Mouse (Mus musculus) 3T3-L1 (cell line): ENCODE measurements at regions not wholly inside any gene's neighbourhood (a gene's known extent, or its start where the extent isn't known, plus 50 kb on each side); places are given as distances from the start of the nearest gene placed in this dataset.

Experiments
- DNase-seq: peaks from one replicate; pipeline ENCODE4 v3.0.0-alpha.2; 2015; ENCODE audit warnings: low read depth, low spot score

DNA sequence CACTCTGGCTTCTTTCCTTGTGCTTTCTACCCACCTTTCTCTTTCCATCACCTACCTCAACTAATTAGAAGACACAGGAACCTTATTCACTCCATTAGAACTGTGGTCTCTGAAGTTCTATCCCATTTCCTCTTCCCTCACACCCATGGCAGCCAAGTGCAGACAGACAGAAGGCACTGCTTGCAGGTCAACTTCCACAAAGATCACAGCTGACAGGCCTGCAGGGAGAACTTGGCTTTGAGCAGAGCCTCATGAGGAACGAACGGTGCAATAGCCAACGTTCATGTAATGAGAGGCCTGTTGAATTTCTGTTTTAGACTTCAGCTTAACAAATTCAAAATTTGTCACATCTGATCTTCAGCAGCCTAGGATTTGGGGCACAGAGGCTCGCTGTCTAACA, 217.5 kb upstream of the Ankrd55 start:
- no peak for DNase-seq

DNA sequence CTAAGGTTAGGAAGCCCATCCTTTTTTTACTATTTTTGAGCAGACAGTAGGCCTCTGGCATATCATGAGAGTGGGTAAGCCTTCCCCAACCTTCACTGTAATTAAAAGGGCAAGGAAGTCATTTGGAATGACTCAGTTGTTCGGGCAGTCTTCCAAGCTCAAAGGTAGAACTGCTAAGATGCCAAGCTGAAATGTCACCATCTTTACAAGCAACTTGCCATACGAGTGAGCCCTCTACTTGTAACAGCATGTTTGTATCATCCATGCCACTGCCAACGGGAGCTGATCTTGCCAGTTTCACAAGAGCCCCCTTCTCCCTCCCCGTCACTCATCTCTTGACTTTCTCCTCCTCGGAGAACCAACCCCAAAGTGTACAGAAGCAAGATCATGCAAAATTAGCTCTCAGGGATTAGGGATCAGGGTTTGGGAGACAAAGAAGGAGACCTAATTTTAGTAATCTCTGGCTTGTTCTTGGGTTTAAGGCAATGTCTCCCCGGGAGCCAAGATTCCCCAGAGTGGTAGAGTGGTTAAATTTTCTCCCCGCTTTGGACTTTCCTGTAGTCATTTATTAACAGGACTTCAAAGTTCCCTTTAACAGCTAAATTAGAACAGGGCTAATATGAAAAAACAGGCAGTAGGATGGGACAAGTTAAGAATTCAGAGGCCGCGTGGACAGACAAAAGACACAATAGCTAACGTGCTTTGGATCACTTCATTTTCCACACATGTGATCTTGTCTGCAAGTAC, 216.9 kb upstream of the Ankrd55 start:
- DNase-seq = peak; percentile 71

DNA sequence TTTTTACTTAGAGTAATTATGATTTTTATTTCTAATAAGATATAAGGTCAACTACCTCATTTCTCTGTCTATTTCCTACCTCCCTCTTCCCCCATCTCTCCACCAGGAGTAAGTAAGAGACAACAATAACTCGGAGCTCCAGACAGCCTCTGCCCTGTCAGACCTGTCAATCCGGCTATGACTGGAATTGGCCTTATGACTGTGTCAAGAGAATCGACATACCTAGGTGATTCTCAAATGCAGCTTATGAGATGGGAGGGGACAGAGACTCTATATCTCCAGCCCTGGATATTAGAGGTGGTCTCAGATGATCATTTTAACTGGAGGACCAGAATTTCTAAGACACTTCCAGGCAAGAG, 216.3 kb upstream of the Ankrd55 start:
- DNase-seq = no peak

DNA sequence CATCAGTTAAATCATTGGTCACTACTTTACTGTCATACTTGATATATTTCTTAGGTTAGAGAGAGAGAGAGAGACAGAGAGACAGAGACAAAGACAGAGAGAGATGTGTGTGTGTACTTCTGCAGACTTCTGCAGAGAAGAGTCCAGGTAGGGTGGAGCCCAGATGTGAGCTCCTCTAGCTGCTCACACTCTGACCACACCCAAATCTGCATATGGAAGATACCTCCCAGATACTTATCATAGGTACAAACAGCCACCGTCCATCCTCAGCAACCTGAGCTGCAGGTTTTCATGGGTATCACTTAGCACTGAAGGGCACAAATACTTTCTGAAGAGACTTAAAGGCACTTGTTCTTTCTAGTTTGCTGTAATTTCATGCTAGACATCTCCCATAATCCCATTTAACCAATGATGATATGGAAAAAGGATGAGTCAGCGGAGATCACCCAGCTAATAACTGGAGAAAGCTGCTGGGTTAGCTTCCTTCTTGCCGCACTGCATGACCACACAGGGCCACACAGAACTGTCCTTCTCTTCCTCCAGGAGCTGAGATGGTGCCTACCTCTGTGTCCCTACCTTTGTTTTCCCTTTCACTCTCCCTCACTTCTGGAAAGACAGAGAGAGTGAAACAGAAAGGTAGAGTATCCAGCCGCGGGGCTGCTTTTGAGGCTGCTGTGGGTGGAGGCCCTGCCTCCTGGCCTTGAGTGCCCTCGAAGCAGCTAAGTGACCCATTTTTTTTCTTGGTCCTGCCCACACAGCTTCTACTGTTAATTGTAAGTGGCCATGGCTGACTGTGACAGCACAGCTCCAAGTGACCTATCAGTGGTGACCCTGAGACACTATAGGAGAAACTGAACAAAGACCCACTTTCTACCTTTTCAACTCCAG, 214.5 kb upstream of the Ankrd55 start:
- no peak for DNase-seq

DNA sequence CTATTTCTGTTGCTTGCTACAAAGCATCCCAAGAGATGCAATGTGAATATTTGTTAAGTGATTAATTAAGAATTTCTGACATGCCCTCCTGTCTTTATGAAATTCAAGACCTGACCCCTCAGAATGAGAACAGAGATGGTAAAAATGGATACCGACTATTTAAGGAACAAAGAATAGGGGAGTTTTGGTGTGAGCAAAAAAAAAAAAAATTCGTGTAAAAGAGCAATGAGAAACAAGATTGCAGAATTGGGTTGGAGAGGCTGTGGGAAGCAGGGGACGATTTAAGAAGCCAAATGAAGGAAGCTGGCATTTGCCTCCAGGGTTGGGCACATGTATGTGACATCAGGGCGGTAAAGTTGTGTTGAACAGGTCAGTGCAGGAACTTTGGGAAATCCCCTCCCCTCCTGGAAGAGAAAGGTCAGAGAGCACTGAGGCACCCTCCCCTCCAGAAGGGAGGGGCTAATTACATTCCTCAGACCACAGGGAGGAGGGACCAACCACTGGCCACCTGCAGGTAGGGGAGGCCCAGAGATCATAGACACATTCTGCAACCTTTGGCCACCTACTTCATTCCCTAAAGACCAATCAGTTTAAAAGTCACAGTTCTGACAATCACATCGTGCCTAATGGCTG, 212.3 kb upstream of the Ankrd55 start:
- DNase-seq = no peak

DNA sequence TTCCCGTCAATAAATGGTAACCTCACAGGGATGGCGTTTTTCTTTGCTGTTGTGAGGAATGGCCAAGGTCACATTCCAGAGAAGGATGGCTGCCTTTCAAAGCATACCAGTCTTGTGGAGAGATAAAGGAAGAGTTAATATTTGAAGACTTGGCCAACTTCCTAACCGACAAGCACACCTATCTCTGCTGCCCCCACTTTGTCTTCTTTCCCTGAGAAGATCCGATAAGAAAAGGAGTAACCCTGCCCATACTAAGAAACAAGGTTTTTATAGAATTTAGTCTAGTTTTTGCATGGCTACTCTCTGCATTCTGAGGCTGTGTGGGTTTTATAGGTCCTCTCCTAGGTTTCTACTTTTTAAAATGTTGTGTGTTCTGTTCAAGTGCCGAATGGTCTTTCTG, 210.2 kb upstream of the Ankrd55 start:
- DNase-seq = no peak

DNA sequence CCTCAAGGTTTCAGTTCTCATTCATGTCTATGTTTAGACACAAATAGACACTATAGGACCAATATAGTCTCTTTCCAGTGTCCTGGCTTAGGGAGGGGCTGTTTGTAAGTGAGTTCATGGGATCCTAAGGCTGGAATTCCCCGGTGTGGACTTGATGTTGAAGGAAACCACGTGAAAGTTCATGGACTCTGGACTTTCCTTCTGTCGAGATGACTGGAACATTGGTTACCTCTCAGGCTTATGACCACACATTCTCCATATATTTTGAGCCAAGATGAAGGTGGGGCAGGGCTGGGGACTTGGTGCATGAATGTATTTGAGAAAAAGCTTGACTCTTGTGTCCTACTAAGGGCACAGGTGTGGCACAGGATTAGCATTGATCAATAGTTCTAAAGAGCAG, 206.3 kb upstream of the Ankrd55 start:
- DNase-seq = no peak

DNA sequence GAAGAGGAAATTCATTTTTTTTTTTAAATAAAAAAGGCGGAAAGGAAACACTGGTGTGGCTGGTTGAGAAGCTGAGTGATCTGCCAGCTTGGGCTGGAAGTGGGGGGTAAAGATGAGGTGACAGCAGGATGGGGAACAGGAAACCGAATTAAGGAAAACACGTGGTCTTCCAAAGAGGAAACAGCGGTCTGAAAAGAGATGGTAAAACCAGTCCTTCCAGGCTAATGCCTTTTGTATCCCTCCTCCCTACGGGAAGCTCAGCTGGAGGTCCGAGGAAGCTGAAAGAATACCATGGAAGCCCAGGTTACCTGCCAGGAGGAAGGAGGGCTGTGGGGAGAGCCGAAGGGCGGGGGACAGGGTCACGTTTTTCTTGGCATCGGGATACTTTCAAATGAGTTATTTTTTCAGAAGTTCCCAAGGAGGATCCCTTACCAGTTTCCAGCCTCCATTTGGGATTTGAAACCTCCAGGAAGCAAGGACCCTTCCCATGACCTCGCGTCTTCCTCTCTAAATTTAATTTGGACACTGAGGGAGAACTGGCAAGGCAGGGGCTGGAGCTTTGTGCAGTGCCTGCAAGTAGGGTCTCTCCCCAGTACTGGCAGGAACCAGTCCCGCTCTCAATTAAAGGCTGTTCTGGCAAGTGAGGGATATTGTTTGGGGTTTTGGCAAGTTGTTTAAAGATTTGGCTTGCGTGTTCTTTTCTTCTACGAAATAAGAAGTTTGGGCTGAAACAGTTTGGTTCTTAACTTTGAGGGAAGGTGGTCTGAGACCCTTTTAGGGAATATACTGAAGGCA, 203.6 kb upstream of the Ankrd55 start:
- DNase-seq = no peak

DNA sequence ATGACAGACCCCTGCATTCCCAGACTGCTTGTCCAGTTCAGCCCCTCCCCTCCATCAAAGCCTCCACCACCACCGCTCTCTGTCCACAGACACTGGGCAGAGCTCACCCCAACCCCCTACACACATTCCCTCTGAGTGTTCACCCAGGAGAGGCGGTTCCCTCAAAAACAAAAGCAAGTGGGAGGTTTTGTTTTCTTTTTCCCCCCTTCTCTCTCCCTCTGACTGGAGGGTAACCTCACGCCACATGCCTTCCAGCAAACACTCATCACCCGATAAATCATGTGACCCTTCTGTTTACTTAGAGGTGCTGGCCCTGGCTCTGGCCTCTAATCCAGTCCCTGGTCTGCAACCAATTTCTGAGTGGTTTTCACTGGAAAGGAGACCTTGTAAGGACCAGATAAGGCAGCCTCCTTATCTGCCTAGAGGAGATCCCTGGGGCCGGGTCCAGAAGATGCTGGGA, 199.9 kb upstream of the Ankrd55 start:
- peak; percentile 54 for DNase-seq

DNA sequence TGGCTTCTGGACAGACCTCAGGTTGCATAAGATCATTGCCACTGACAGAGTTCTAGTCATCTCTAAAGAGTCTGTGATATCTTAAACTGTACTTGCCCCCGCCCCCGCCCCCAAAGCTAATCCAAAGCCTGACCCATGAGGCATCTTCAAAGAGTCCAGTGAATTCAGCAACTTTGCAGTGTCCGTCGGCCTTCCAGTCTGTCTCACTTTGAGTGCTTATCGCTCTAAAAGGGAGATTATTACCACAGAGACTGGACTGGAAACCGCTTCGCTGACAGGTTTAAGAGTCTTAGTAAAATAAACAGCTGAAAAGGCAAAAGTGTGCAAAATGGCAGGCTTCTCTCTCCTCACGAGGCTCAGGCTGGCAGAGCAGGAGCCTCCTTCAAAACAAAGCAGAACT, 197.5 kb upstream of the Ankrd55 start:
- DNase-seq = no peak

DNA sequence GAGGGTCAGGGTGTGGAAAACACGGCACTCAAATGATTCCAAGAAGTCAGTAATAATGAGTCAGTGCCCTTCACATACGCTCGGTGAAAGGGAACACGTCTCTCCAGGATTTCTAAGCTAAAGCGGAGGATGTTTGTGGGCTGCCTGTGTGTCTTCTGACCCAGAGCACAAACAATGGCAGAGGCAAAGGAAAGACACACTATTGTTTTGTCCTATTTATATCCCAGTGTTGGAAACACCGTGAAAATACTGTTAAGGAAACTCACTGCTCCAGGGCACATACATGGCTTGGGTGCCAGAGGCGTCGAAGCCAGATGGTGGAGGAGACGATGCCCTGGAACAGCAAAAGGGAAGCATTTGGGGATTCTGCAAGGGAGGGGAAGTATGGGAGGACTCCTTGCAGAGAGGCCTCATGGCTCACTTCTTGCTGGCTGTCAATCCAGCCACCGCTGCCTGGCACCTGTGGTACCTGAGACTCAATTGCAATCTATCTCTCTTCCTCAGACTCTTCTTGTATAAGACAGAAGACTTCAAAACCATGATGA, 192.6 kb upstream of the Ankrd55 start:
- DNase-seq = no peak

DNA sequence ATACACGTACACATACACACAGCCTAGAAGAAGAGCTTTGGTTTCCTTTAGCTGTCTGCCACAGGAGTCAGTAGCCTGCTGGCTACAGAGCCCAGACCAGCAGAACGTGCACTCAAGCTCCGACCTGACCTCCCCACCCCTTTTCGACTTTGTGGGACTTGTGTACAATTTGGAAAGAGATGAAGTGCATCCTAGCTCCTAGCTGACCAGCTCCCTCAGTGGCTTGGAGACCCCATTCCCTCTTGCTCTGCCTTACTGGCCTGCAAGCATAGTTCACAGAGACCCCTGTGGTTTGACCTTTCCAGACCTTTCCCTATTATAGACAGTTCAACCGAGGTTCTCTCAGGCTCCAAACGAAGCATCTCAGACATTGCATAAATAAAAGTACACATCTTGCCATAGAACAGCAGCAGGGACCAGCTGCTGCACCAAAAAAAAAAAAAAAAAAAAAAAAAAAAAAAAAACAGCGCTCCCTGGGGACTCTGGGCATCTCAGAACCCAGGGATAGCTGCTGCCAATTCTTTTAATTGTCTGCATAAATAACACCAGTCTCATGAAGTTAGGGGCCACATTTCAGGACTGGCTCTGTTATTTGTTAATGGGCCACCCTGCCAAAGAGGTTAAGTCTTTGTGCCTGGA, 188.2 kb upstream of the Ankrd55 start:
- no peak for DNase-seq

DNA sequence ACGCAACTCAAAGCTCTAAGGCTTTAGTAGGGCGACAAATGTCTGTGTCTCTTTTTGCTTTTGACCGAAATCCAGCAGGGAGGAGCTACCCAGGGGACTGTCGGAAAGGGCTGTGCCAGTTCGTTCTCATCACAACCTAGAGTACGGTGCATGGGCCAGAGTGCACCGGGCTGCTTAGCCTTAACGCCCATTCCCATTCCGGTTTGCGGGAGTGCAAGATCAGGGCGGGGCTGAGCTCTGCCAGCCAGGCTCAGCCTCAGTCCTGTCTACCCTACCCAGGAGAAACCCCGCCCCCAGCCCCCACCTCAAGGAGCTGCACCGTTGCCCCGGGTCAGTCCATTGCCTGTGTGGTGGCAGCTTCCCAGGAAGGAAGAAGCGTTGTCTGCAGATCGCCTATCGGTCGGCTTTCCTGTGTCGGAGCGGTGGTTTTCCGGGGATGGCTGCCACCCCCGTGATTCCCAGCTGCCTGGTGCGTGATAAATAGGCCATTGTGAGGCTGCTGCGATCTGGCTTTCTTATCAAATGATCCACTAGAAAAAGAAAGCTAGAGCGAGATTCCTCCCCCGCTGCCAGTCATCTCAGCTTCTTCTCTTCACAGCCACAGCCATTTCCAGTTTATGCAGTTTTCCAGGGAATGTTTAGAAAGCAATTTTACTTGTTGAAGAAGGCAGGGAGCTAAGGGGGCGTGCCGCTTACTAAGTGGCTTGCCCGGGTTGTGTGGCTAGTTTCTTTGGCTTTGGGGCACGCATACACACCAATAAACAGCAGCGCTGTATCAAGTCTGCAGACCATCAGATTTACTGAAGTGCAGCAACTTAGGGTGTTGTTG, 187.4 kb upstream of the Ankrd55 start:
- DNase-seq = no peak

DNA sequence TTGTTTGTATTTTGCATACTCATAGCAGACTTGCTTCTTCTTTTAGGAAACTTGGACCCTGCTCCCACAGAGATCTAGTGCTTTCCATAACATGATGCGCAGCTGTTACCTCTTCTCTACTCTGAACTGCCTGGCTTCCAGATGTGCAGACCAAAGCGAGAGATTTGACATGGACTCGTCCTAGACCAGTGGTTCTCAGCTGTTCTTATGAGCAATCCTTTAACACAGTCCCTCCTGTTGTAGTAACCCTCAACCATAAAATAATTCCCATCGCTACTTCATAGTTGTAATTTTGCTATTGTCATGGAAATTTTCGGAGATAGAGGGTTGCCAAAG, 186.9 kb upstream of the Ankrd55 start:
- no peak for DNase-seq

DNA sequence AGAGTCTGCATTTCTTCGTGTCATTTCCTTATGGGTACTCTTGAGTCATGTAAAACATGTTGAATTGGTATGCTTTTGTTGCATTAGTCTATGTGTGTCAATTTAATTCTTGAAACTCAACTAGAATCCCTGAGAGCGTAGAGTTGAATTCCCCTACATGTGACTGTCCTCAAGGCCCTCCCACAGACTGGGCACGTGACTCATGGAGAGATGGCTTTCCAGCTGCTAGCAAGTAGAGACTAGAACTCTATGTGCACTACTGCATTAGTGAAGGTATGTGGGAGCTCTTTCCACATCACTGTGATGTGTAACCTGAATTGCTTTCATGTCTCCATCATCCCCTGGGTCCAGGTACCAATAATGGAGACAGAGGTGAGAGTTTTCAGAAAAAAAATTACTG, 182.3 kb upstream of the Ankrd55 start:
- peak; percentile 9 for DNase-seq

DNA sequence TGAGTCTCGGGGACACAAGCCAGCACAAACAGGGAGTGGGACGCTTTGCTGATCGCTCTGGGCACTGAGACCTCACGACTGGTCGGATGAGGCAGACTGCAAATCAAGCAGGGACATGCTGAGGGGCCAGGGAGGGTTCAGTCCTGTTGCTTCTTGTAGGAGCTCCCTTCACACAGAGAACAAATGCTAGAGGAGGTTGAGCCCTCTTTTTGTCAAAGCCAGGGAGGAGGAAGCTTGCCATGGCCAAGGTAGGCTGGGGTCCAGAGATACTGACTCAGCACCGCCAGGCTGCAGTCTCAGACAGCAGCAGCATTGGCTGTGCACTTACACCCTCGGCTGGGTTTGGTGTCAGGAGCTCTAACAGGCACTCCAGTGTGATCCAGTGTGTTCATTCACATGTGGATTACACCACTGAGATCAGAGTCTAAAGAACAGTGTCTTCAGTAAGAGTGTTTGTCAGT, 173.5 kb upstream of the Ankrd55 start:
- no peak for DNase-seq

DNA sequence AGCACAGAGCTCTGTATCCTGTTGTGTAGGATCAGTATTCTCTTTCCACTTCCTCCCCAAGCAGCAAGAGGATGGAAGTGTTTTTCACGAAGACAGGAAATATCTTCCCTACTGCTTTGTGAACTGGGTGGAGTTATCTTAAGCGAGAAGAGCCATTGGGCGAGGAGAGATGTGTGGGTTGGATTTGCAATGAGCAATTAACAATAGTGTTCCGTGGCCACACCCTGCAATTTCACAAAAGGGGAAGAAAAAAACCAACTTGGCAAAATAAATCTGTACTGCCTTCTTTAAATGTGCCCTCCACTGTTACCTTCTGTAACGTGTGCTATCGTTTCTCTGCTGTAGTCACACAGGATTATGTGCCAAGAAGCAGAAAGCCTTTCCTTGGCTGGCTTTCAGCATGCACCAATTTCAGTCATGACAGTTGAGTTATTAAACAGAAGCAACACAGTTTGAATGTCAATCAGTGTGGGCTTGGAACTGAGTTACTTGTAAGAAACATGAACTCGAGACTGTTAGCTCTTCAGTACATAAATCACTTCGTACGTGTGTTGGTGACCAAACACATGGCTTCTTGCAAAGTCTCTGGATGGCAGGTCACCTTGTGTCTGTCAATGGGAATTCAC, 172.0 kb upstream of the Ankrd55 start:
- no peak for DNase-seq

DNA sequence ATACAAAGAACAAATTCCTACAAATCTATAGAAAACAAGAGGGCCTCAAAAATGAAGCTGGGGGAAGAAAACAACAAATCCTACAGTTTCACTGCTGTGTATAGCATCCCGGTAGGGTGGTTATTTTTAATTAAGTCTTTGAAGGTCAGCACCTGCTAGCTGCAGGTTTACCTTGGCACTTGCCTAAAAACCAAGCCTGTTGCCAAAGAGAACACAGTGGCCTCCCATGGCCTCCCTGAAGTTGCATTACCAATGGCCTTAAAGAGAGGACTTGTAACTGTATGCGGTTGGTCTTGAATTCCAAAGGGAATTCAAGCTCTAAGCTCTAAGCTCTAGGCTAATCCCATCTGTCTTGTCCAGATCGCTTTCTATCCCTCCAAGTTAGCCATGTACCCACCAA, 169.7 kb upstream of the Ankrd55 start:
- no peak for DNase-seq

DNA sequence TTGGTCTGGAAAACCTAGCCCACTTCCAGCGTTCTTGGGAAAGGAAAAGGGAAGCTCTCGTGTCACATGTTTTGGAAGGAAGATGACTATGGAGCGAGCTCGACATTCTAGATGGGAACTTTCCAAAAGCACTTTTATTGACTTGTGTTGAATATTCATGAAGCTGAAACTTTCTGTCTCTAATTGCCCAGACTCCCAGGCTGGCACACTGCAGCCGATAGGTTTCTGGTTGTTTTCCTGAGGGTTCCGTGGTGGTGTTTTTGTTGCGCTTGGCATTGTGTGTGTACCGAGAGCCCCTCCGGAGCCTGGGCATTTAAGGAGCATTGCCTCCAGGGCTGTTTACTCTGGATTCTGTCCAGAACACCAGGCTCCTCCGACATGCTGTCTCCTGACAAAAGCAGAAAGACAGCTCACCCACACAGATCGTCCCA, 168.6 kb upstream of the Ankrd55 start:
- DNase-seq = no peak

DNA sequence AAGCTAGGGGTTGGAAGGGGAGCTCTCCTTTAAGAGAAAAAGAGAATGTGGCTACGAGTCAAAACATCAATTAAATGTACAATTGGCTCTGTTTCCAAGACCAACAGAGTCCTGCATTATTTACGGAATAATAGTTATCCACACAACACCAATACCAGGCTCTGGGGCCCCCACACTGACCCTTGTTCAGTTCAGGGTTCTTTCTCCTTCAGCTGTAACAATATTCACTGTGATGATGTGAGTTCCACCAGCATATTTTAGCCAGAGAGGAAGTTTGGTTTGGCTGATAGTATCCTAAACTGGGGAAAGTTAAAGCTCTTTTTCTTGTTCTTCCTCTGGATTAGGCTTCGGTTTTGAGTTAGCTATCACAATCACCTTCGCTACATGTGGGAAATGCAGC, 167.9 kb upstream of the Ankrd55 start:
- no peak for DNase-seq
